Mouse (Mus musculus): ENCODE data around the gene Rps26.

DNA sequence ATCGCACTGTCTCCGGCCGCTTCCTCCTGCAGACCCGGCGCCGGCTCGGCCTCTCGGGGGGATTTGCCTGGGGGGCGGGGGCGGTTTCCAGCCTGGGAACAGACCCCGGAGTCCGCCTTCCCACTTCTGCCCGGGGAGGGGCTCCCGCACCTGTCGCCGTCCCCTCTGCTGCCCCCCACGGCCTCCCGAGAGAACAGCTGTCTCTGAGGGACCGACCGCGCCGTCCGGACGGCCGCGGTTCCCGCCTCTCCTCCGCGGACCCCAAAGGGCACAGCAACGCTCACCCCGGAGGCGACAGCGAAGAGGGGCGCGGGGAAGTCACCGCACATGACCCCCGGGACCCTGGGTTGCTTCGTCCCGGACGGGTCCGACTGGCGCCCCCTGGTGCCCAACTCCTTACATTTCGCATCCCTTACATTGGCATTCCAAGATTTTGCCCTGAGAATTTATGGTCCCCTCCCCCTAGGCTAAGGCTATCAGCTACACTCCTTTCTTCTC lies 36.3 kb downstream of the Rps26 start:
- no peak for TF ChIP-seq POLR2A (IDR thresholded peaks at IDR 0.05; ENCODE audit: low read depth, low read length)
- TF ChIP-seq CTCF (conservative IDR thresholded peaks at IDR 0.05; ENCODE audit: insufficient read depth, insufficient read length, low read depth, low read length) = peak; percentile 72
